19 mouse cellular contexts compared by ENCODE assay signal in genomic region chr10:117659430-117659813, GRCm38 (mm10). TPM values are rescaled to one million over a fixed set of nuclear protein-coding genes. Genes with fewer than 3 reads are reported as not detected.
DNase-seq lines count a peak whose midpoint lies in the region; ATAC-seq and TF ChIP-seq lines count a peak whose summit lies in the region.
"Had no signal": no experiment of that assay in that cellular context is flagged by ENCODE, and none has a peak within 500 bp of the region (broad histone marks: within the 10 kb centered on the region; RNA-seq: fewer than 3 reads in every experiment).

No protein-coding gene starts in this region.

- no peak for ATAC-seq in limb, embryonic 13.5 days (ENCODE audit: low FRiP score, low read depth)
- ATAC-seq in forebrain, embryonic 13.5 days = no peak
- ATAC-seq: forebrain, postnatal 0 days; hindbrain, postnatal 0 days had no signal

- no peak overlapping the region for H3K9ac ChIP-seq in limb, embryonic 13.5 days
- no peak overlapping the region for H3K9ac ChIP-seq in forebrain, embryonic 13.5 days
- H3K9ac ChIP-seq: embryonic facial prominence, embryonic 12.5 days; forebrain, embryonic 12.5 days; forebrain, postnatal 0 days; hindbrain, embryonic 13.5 days had no signal

- no peak for TF ChIP-seq CTCF in thymus, adult 2 months (IDR thresholded peaks at IDR 0.05; ENCODE audit: borderline replicate concordance, control insufficient read depth, extremely low read depth, insufficient read depth, low read length, poor library complexity)

- H3K36me3 ChIP-seq in thymus, adult 2 months (ENCODE audit: control insufficient read depth, insufficient read depth, low read length) = no peaks in the 10 kb centered on the region
- H3K36me3 ChIP-seq in embryonic facial prominence, embryonic 10.5 days (replicated peaks) = no peaks in the 10 kb centered on the region
- H3K36me3 ChIP-seq in limb, embryonic 13.5 days = no peaks in the 10 kb centered on the region
- no peaks in the 10 kb centered on the region for H3K36me3 ChIP-seq in forebrain, embryonic 13.5 days (ENCODE audit: poor library complexity, severe bottlenecking)
- H3K36me3 ChIP-seq: embryonic facial prominence, embryonic 12.5 days; forebrain, embryonic 12.5 days; heart, embryonic 10.5 days; hindbrain, embryonic 13.5 days had no signal

- TF ChIP-seq POLR2A in thymus, adult 2 months (IDR thresholded peaks at IDR 0.05; ENCODE audit: control insufficient read depth, extremely low read depth, insufficient read depth, low read length, poor library complexity) = no peak

- peak overlapping the region; percentile 81 for H3K27ac ChIP-seq in thymus, adult 2 months (ENCODE audit: control insufficient read depth, insufficient read depth, low read length)
- 0 out of 2 replicates have a peak overlapping the region, but pooled peaks have one; percentile 7 for H3K27ac ChIP-seq in embryonic facial prominence, embryonic 10.5 days (replicated peaks)
- peak overlapping the region; percentile 17 for H3K27ac ChIP-seq in limb, embryonic 13.5 days
- no peak overlapping the region for H3K27ac ChIP-seq in forebrain, embryonic 13.5 days
- H3K27ac ChIP-seq: forebrain, embryonic 12.5 days; heart, embryonic 10.5 days; hindbrain, embryonic 13.5 days; hindbrain, postnatal 0 days had no signal

- no peak overlapping the region; the same call in 1 of the 2 replicates for H3K4me2 ChIP-seq in limb, embryonic 13.5 days (replicated peaks)
- no peak overlapping the region for H3K4me2 ChIP-seq in forebrain, embryonic 13.5 days
- H3K4me2 ChIP-seq: embryonic facial prominence, embryonic 12.5 days; forebrain, embryonic 12.5 days; hindbrain, embryonic 13.5 days had no signal

- H3K27me3 ChIP-seq in thymus, adult 2 months (ENCODE audit: control insufficient read depth, insufficient read depth, low read length) = no peaks in the 10 kb centered on the region
- H3K27me3 ChIP-seq in embryonic facial prominence, embryonic 10.5 days (replicated peaks; ENCODE audit: low read depth, poor library complexity, severe bottlenecking) = no peaks in the 10 kb centered on the region
- no peaks in the 10 kb centered on the region for H3K27me3 ChIP-seq in limb, embryonic 13.5 days
- no peaks in the 10 kb centered on the region for H3K27me3 ChIP-seq in forebrain, embryonic 13.5 days
- H3K27me3 ChIP-seq: embryonic facial prominence, embryonic 12.5 days; forebrain, embryonic 12.5 days; hindbrain, embryonic 13.5 days had no signal

- no peaks in the 10 kb centered on the region for H3K9me3 ChIP-seq in embryonic facial prominence, embryonic 10.5 days
- H3K9me3 ChIP-seq in limb, embryonic 13.5 days = no peaks in the 10 kb centered on the region
- H3K9me3 ChIP-seq in forebrain, embryonic 13.5 days (replicated peaks) = no peaks in the 10 kb centered on the region
- H3K9me3 ChIP-seq: embryonic facial prominence, embryonic 12.5 days; forebrain, embryonic 12.5 days; heart, embryonic 10.5 days; hindbrain, embryonic 13.5 days had no signal

- WGBS in thymus, adult 2 months = 60% methylated on average over 11 of the region's 11 CpGs
- WGBS in embryonic facial prominence, embryonic 10.5 days = 73% methylated on average over 11 of the region's 11 CpGs
- 48% methylated on average over 11 of the region's 11 CpGs for WGBS in limb, embryonic 13.5 days
- WGBS in forebrain, embryonic 13.5 days = 72% methylated on average over 11 of the region's 11 CpGs

- peaks cover 18% of the 10 kb centered on the region for H3K4me1 ChIP-seq in thymus, adult 2 months (replicated peaks; ENCODE audit: control insufficient read depth, insufficient read depth, low read length)
- peaks cover 23% of the 10 kb centered on the region for H3K4me1 ChIP-seq in embryonic facial prominence, embryonic 10.5 days
- peaks cover 26% of the 10 kb centered on the region for H3K4me1 ChIP-seq in limb, embryonic 13.5 days
- no peaks in the 10 kb centered on the region for H3K4me1 ChIP-seq in forebrain, embryonic 13.5 days

- no peak for DNase-seq in thymus, adult 2 months
- no peak for DNase-seq in thymus, postnatal 4 days
- DNase-seq in embryonic facial prominence, embryonic 10.5 days (ENCODE audit: low spot score) = no peak
- DNase-seq in kidney, postnatal 25 days = no peak
- DNase-seq in kidney, adult 8-10 months = no peak
- DNase-seq: adrenal gland, postnatal 36 days; cerebellum, adult 2 months; cerebellum, postnatal 10 days; embryo, embryonic 11 days; forebrain, postnatal 0 days; gastrocnemius, postnatal 36 days; heart, postnatal 10 days had no signal

- H3K4me3 ChIP-seq in thymus, adult 2 months (ENCODE audit: control insufficient read depth, insufficient read depth, low read length) = no peak overlapping the region
- no peak overlapping the region for H3K4me3 ChIP-seq in embryonic facial prominence, embryonic 10.5 days
- H3K4me3 ChIP-seq in limb, embryonic 13.5 days = no peak overlapping the region
- H3K4me3 ChIP-seq in forebrain, embryonic 13.5 days = no peak overlapping the region
- H3K4me3 ChIP-seq: embryonic facial prominence, embryonic 12.5 days; forebrain, embryonic 12.5 days; heart, embryonic 10.5 days; hindbrain, embryonic 13.5 days had no signal

RNA-seq across cellular contexts. Expression of gene Cpm, which starts 30.1 kb away (rescaled TPM):
- 3.2 and 3.6 TPM in 2 replicates for polyA plus RNA-seq in thymus, adult 2 months (2012; rRNA removed)
- polyA plus RNA-seq in embryonic facial prominence, embryonic 10.5 days (2016; fragmentation: Nextera tagmentation; extraction: Ambion mirVana) = 8.3 and 11.6 TPM in 2 replicates
- 40.5 and 42.8 TPM in 2 replicates for polyA plus RNA-seq in limb, embryonic 13.5 days (2015; fragmentation: Nextera tagmentation; extraction: Ambion mirVana)
- 4.3 and 4.7 TPM in 2 replicates for polyA plus RNA-seq in forebrain, embryonic 13.5 days (2015; fragmentation: Nextera tagmentation; extraction: Ambion mirVana)

RNA-seq across cellular contexts. Expression of gene Mdm2, which starts 51.1 kb away (rescaled TPM):
- 83.0 and 116 TPM in 2 replicates for polyA plus RNA-seq in thymus, adult 2 months (2012; rRNA removed)
- polyA plus RNA-seq in embryonic facial prominence, embryonic 10.5 days (2016; fragmentation: Nextera tagmentation; extraction: Ambion mirVana) = 58.9 and 64.4 TPM in 2 replicates
- polyA plus RNA-seq in limb, embryonic 13.5 days (2015; fragmentation: Nextera tagmentation; extraction: Ambion mirVana) = 47.3 and 49.5 TPM in 2 replicates
- polyA plus RNA-seq in forebrain, embryonic 13.5 days (2015; fragmentation: Nextera tagmentation; extraction: Ambion mirVana) = 59.3 and 61.8 TPM in 2 replicates
